Mouse (Mus musculus) liver, adult (tissue): ENCODE measurements at regions not wholly inside any gene's neighbourhood (a gene's known extent, or its start where the extent isn't known, plus 50 kb on each side); places are given as distances from the start of the nearest gene placed in this dataset.
A peak's percentile ranks its signal among the peaks of the same experiment; 100 is the strongest.

Experiments
- GATA4 ChIP-seq: IDR thresholded peaks from 2 replicates; pipeline ENCODE4 v1.6.1; 2014; ENCODE audit warnings: mild to moderate bottlenecking, low read length; ENCODE audit not compliant: insufficient replicate concordance

DNA sequence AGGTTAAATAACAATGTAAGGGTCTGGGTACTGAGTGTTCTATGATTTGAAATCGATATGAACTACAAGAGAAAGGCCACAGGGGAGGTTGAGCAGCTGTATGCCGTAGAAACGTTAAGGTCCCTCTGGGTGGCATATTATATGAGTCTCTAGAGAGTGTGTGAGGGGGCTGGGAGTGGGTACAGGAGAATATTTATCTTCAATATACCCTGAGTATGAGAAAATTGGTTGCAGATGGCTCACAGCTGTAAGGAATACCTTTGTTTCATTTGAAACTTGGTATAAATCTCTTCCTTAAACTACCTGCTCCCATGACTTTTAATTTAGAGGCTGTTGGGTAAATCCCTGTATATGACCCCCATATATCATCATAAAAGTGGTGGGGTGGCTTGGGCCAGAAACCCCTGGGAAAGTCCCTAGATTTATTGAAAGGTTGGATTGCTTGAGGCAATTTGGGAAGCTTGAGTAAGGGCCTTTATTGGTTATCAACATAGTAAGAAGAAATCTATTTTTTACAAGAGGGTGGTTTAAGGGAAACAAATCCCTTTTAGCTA lies 128.7 kb upstream of the Prkg2 start:
- no peak for TF ChIP-seq GATA4

DNA sequence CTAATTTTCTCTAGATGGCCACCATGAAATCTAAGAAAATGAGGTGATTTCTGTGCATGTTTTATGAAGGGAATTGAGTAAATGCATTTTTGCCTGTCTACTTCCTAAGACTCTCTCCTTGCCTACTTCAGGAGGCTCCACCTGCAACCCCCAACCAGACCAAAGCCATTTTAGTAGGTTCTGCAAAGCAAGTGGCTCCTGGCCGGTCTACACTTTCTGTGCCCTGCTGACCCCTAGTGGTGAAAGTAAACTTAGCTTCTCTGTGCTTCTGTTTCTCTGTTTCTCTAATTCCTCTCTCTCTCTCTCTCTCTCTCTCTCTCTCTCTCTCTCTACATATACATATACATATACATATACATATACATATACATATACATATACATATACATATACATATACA lies 120.8 kb upstream of the Prkg2 start:
- no peak for TF ChIP-seq GATA4

DNA sequence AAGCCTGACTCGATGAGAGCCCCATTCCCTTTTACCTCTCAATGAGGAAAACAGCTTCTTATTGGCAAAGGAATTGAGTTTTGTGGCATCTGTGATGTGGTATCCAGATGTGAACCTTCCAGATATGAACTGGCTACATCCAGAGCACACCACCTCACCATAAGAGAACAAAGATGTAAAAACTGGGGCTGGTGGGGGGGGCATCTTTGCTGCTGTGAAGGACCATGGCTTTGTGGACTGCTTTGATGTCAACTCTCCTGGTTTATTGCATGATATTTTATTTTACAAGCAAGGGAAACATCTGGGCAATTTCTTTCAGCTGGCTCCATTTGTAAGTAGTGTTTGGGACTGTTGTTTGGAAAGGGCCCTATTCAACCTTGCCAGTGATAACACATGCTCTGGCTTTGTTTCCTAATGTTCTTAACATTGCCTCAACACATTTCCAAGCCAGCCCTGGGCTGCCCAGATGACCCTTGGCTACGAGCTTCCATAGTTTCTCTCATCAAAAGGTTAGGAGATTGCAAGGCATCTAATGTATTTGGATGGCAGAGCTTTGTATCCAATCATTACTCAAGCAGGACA lies 116.2 kb upstream of the Prkg2 start:
- TF ChIP-seq GATA4: no peak

DNA sequence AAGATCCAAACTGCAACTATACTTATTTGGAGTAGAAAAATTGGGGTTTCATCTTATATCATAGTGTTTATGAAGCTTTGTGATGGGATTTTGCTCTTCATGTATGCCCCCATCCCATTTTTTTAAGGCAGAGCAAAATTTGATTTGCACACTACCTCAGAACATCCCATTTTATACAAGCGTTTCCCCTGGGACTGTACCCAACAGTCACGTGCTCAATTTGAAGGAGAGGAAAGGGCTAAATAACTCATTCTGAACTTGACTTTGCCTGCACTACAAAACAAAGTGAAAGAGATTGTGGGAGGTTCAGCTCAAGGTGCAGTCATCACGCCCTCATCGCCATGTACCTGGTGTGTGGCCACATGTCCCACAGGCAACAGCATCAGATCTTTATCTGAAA lies 115.1 kb upstream of the Prkg2 start:
- TF ChIP-seq GATA4: no peak

DNA sequence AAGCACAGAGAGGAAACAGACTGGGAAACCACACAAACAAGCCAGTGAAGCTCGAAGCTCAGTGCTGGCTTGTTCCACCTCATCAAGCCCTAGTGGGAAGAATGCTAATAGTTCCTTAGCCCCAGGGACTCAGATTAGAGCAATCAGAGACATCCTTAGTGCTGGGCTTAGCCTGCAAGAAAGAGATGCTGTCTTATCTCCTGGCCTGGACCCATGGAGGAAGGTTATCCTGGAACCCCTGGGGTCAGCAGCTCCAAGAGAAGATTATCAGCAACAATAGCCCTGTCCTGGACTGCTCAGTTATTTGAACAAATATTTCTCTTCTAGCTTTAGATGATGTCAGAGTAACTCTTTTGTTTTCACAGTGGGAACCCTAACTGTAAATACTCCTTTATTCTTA lies 112.8 kb upstream of the Prkg2 start:
- no peak for TF ChIP-seq GATA4

DNA sequence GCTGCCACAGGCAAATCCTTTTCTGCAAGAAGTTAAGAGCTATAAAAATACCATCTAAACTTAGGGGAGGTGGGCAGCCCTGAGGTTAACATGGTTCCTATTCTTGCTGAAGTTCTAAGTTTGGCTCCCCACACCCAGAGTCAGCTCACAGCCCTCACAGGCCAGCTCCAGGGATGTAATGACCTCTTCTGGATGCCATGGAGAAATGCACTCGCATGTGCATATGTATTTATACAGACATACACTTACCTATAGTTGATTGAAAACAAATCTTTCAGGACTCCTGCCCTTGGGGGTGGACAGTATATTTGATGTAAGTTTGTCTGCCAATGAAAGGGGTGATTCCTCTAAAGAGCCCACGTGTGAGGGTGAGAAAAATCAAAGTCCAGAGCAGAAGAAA lies 95.5 kb upstream of the Prkg2 start:
- no peak for TF ChIP-seq GATA4

DNA sequence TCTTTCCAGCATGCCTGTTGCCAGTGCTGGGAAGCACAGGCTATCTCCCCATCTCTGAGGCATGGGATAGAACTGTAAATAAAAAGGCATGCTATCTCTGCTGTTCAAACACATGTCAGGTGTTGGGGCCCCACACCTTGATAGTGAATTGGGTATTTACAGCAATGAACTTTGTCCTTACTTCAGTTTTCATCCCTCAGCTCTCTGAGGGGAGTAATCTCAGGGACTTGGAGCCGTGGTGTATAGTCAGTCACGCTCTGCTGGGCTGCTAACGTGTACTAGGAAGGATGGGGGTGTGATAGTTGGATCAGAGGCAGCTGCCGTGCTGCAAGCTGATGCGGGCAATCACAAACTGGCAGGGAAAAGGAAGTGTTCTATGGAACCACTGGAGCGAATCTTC lies 91.5 kb upstream of the Prkg2 start:
- TF ChIP-seq GATA4: no peak

DNA sequence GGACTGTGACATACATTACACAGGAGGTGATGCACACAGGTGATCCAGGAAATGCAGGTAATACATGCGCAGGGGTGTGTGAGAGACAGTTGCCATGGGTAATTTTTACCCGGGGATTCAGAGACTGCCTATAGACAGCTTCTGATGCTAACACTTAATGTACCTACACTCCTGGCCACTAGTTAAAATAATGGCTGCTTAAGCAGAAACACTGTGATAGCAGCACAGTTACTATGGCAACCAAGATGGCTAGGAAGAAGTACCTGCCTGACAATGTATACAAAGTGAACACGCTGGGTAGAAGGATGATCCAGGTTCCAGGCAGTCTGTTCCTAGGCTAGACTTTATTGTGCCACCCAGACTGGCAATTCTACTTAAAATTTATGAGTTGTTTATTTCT lies 88.3 kb upstream of the Prkg2 start:
- TF ChIP-seq GATA4: no peak

DNA sequence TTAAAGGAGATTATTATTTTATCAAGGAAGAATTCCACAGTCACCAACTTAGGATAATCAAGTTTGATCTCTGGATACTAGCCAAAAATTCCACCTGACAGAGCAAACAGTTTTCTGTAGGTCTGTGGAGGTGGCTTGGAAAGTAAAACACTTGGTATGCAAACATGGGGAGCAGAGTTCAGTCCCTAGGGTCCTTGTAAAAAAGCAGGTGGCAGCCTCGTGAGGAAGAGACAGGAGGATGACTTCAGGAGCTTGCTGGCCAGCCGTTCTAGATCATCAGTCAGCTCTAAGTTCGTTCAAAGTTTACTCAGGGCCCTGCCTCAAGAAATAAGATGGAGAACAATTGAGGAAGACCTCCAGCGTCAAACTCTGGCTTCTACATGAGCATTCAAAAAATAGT lies 74.6 kb upstream of the Prkg2 start:
- TF ChIP-seq GATA4: no peak

DNA sequence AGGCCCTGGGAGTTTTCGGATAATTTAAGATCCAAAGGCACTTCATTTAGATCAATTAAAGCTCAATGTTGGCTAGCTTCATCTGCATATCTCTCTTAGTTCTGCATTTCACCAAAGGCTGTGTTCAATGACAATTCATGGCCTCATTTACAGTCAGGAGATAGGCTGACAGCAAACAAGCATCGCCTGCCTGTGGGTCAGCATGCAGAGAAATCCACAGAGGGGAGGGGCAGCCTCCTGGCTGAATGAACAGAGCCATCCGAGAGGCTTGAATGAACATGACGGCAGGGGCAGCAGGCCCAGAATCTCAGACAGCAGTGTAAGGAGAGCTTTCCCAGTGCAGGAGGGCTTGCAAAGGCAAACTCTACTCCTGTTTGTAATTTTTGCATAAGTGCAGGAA lies 74.1 kb upstream of the Prkg2 start:
- no peak for TF ChIP-seq GATA4

DNA sequence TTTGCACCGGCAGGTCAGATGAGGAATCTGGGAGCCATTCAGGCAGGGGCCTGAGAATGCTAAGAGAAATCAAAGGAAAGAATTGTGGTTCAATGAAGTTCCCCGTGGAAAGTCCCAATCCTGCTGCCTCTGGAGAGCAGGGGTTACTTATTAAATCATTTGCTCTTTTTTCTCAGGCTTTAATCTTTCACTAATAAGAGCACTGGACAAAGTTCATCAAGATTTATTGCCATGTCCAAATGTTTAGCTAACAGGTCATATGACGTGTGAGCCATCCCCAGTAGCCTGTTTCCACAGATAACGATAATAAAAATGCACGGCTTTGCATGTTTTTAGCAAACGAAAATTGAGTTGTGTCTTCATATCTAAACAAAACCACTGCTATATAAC lies 62.6 kb upstream of the Prkg2 start:
- TF ChIP-seq GATA4: peak; percentile 39; the same call in 1 of the 2 replicates

DNA sequence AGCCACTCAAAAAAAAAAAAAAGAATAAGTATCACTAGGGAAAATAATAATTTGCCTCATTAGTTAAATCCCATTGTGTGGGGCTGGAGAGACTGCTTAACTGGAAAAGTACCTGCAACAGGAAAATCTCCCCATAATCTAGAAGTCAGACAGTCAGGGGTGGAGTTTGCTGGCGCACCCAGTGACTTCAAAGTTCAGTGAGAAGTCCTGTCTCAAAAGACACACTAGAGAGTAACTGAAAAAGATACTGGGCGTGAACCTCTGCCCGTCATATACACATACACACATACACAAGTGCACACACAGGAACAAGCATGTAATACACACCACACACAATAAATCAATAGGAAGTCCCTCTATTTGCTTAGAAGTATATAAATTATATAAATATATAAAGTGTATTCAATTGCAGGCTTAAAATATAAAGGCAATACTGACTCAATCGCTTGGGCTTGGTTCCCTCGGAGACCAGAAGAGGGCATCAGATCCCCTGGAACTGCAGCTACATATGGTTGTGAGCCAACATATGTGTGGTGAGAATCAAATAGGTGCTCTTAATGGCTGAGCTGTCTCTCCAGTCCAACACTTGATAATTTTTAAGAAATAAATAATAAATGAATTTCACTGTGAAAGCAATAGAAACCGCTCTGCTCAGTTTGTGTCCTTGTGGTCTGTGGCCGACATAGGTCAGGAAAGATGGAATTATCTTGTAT lies 62.0 kb upstream of the Prkg2 start:
- no peak for TF ChIP-seq GATA4
